Mouse (Mus musculus): ENCODE measurements around the gene Mllt6. TPM values are rescaled to one million over a fixed set of nuclear protein-coding genes. Genes with fewer than 3 reads are reported as not detected.

Gene Mllt6
- polyA plus RNA-seq, 1 experiment from 2014 or later: 3.0 TPM

DNA sequence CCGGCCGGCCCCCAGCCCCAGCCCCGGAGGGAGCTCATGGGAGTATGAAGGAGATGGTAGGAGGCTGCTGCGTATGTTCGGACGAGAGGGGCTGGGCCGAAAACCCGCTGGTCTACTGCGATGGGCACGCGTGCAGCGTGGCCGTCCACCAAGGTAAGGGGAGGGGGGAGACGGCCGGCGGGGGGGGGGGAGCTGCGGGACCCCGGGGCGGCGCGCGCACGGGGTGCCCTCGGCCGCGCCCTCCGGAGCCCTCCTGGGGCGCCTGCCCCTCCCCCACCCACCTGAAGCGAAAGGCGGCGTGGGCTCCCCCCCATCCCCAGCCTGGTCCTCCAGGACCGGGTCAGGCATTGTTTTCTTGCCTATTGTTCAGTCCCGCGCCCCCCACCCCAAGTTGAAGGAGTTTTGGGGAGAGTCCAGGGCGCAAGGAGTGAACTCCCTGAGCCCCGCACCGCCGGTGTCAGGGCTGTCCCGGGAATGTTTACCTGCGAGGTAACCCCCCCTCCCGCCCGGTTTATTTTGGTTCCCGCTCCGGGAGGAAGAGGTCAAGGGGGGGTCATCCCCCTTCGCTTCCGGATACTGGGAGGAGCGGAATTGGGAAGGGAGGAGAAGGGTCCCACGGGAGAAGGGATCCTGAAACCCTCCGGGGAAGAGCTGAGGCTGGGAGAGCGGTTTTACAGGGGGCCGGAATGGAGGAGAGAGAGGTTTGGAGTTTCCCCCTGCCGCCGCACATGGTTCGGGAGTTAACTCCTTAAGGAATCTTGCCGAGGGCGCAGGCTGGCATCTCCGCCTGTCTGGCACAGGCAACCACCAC lies 519 bp downstream of the Mllt6 start:
- Histone ChIP-seq H3K36me3 (peaks cover 31% of the 10 kb centered on the region), H3K9me3 (no peaks in the 10 kb centered on the region), H3K9ac (peak overlapping the region; percentile 91), H3K27me3 (replicated peaks) (peaks cover 20% of the 10 kb centered on the region), H3K4me2 (replicated peaks) (peak overlapping the region; percentile 85), H3K27ac (peak overlapping the region; percentile 53; the same call in 1 of the 2 replicates), H3K4me3 (peak overlapping the region; percentile 95), H3K4me1 (peaks cover 46% of the 10 kb centered on the region)
- ATAC-seq (ENCODE audit: low FRiP score, low read depth): peak; percentile 11; the same call in 1 of the 2 replicates
- WGBS: under 1% methylated on average over 30 of the region's 57 CpGs

DNA sequence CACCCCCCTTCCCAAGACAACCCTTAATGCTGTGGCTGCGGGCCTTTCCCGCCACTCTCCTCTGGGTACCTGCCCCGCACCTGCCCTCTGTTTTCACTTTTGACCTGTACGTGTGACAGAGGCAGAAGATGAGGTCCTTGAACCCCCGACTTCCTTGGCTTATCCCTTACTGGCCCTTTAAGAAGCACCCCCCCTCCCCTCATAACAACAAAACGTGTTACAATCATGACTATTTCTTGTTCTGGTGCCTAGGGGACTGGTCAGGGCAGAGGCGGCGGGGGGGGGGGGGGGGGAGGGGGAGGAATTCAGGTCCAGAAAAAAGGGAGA lies 1.1 kb downstream of the Mllt6 start:
- H3K27ac ChIP-seq: no peak overlapping the region
- H3K4me1 ChIP-seq: peaks cover 44% of the 10 kb centered on the region
- H3K27me3 ChIP-seq (replicated peaks): peaks cover 20% of the 10 kb centered on the region
- ATAC-seq (ENCODE audit: low FRiP score, low read depth): no peak
- peak overlapping the region; percentile 85 for H3K4me2 ChIP-seq (replicated peaks)
- H3K36me3 ChIP-seq: peaks cover 37% of the 10 kb centered on the region
- peak overlapping the region; percentile 91 for H3K9ac ChIP-seq
- no peaks in the 10 kb centered on the region for H3K9me3 ChIP-seq
- 0% methylated on average over 6 of the region's 8 CpGs for WGBS
- peak overlapping the region; percentile 95 for H3K4me3 ChIP-seq

DNA sequence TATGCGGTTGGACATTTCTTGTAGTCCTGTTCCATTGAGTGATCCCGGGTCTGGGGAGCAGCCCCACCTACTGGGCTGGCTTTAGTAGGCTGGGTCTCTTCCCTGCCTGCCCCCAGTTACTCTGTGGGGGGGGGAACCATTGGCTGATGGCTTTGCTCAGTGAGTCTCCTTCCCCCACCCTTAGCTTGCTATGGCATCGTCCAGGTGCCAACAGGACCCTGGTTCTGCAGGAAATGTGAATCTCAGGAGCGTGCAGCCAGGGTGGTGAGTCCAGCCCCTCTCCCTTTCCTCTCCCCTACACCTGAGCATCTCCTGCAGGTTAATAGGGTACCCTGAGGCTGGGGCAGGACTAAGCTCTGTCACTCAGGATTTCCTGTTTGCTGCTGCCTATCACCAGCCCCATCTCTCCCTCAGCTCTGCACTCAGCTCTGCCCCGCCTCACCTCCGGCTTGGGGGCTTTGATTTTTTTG lies 1.6 kb downstream of the Mllt6 start:
- no peak for ATAC-seq (ENCODE audit: low FRiP score, low read depth)
- Histone ChIP-seq H3K9me3 (no peaks in the 10 kb centered on the region), H3K4me3 (peak overlapping the region; percentile 95), H3K27ac (no peak overlapping the region), H3K27me3 (replicated peaks) (peaks cover 20% of the 10 kb centered on the region), H3K4me2 (replicated peaks) (peak overlapping the region; percentile 85), H3K36me3 (peaks cover 42% of the 10 kb centered on the region), H3K4me1 (peaks cover 46% of the 10 kb centered on the region), H3K9ac (no peak overlapping the region; the same call in 1 of the 2 replicates)
- 43% methylated on average over 6 of the region's 6 CpGs for WGBS

DNA sequence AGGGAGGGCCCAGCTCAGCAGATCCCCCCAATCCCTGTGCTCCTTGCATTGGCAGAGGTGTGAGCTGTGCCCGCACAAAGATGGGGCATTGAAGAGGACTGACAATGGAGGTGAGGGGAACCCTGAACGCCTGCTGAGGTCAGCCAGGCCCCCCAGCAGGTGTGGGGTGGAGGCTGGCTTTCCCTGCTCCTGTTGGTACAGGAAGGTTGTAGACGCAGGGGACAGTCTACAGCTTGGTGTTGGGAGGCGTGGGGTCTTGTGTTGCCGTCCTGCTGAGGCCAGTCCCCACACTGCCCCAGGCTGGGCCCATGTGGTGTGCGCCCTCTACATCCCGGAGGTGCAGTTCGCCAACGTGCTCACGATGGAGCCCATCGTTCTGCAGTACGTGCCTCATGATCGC lies 2.2 kb downstream of the Mllt6 start:
- H3K36me3 ChIP-seq: peaks cover 48% of the 10 kb centered on the region
- H3K9ac ChIP-seq: no peak overlapping the region
- peaks cover 20% of the 10 kb centered on the region for H3K27me3 ChIP-seq (replicated peaks)
- 92% methylated on average over 13 of the region's 13 CpGs for WGBS
- H3K4me3 ChIP-seq: no peak overlapping the region; the same call in 1 of the 2 replicates
- no peak overlapping the region for H3K27ac ChIP-seq
- ATAC-seq (ENCODE audit: low FRiP score, low read depth): no peak
- H3K4me2 ChIP-seq (replicated peaks): peak overlapping the region; percentile 85
- no peaks in the 10 kb centered on the region for H3K9me3 ChIP-seq
- H3K4me1 ChIP-seq: peaks cover 44% of the 10 kb centered on the region

DNA sequence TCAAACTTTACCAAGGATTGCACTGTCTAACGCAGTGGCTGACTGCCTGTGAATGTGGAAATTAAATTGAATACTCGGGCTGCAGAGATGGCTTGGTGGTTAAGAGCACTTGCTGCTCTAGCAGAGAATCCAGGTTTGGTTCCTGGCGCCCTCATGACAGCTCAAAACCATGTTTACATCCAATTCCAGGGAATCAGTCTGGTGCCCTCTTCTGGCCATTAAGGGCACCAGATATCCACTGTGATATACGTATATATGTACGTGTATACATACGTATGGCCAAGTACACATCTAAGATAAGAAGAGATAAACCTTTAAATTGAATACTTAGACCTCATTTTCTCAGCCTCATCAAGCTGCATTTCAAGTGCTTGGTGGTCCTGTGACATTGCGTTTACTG lies 3.0 kb downstream of the Mllt6 start:
- 94% methylated on average over 7 of the region's 7 CpGs for WGBS
- ATAC-seq (ENCODE audit: low FRiP score, low read depth): no peak
- Histone ChIP-seq H3K9me3 (no peaks in the 10 kb centered on the region), H3K27me3 (replicated peaks) (peaks cover 14% of the 10 kb centered on the region), H3K4me3 (no peak overlapping the region), H3K27ac (no peak overlapping the region), H3K4me2 (replicated peaks) (no peak overlapping the region), H3K9ac (no peak overlapping the region), H3K36me3 (peaks cover 56% of the 10 kb centered on the region), H3K4me1 (peaks cover 36% of the 10 kb centered on the region)

DNA sequence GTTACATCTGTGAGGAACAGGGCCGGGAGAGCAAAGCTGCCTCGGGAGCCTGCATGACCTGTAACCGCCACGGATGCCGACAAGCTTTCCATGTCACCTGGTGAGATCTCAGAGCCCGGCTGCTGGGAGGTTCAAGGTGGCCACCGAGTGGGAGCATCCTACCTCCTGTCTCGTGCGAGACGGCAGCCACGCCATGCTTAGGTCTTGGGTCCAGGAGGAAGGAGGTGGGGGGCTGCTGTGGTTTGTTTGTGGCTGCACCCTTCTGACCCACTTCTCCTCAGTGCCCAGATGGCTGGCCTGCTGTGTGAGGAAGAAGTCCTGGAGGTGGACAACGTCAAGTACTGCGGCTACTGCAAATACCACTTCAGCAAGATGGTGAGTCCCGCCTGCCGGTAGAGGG lies 3.6 kb downstream of the Mllt6 start:
- Histone ChIP-seq H3K9me3 (no peaks in the 10 kb centered on the region), H3K36me3 (peaks cover 62% of the 10 kb centered on the region), H3K4me2 (replicated peaks) (no peak overlapping the region), H3K4me3 (no peak overlapping the region), H3K9ac (no peak overlapping the region), H3K4me1 (peaks cover 33% of the 10 kb centered on the region), H3K27me3 (replicated peaks) (peaks cover 8% of the 10 kb centered on the region), H3K27ac (no peak overlapping the region)
- ATAC-seq (ENCODE audit: low FRiP score, low read depth): no peak
- 93% methylated on average over 15 of the region's 15 CpGs for WGBS

DNA sequence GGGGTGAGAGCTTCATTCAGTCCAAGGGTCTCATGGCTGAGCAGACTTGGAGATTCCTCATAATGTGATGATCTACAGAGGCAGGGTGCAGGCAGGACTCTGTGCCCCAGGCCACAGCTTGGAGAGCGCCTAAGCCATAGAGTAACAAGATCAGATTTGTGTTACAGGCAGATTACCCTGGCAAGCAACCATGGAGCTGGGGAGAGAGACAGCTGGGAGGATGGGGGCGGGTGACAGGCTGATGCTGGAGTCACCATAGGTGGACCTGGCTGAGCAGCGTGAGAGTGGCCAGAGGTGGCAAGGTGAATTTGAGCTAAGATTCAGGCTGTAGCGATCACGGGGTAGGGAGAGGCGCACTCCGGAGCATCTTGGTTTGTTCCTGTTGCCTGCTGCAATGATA lies 4.9 kb downstream of the Mllt6 start:
- no peak for ATAC-seq (ENCODE audit: low FRiP score, low read depth)
- Histone ChIP-seq H3K4me2 (replicated peaks) (no peak overlapping the region), H3K9ac (no peak overlapping the region), H3K4me1 (peaks cover 22% of the 10 kb centered on the region), H3K36me3 (peaks cover 76% of the 10 kb centered on the region), H3K27ac (no peak overlapping the region), H3K9me3 (no peaks in the 10 kb centered on the region), H3K4me3 (no peak overlapping the region), H3K27me3 (replicated peaks) (no peaks in the 10 kb centered on the region)
- 94% methylated on average over 7 of the region's 7 CpGs for WGBS

DNA sequence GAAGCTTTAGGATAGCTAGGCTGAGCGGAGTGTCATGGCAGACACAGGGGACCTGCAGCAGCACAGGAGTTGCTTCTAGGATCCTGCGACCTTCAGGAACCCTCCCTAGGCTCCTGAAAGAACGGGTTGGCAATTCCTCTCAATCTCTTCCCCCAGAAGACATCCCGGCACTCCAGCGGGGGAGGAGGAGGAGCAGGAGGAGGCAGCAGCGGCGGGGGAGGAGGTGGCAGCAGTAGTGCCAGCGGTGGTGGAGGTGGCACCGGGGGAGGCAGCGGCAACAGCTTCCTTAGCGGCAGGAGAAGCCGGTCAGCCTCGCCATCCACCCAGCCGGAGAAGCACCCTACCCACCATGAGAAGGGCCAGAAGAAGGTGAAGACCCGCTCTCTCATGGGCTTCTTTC lies 6.1 kb downstream of the Mllt6 start:
- Histone ChIP-seq H3K4me3 (no peak overlapping the region), H3K4me2 (replicated peaks) (no peak overlapping the region), H3K4me1 (peaks cover 19% of the 10 kb centered on the region), H3K27me3 (replicated peaks) (no peaks in the 10 kb centered on the region), H3K9me3 (no peaks in the 10 kb centered on the region), H3K36me3 (peaks cover 87% of the 10 kb centered on the region), H3K9ac (0 out of 2 replicates have a peak overlapping the region, but pooled peaks have one; percentile 29), H3K27ac (no peak overlapping the region)
- WGBS: 66% methylated on average over 15 of the region's 15 CpGs
- no peak for ATAC-seq (ENCODE audit: low FRiP score, low read depth)

DNA sequence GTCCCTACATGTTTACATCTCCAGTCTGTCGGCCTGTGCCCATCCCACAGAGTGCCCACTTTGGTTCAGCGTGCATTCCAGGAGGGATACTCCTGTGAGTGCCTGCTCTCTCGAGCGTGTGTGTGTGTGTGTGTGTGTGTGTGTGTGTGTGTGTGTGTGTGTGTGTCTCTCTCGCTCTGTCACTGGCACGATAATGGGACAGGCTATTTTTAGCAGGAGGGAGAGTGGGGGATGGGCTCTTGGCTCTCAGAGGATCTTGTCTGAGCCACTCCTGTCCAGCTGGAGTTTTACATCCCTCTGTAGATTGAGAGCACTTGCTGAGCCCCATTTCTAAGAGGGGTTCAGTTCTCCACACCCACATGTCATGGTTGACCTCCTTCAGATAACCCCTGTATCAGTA lies 6.6 kb downstream of the Mllt6 start:
- no peak overlapping the region for H3K27ac ChIP-seq
- H3K36me3 ChIP-seq: peaks cover 92% of the 10 kb centered on the region
- no peaks in the 10 kb centered on the region for H3K9me3 ChIP-seq
- H3K4me3 ChIP-seq: no peak overlapping the region
- ATAC-seq (ENCODE audit: low FRiP score, low read depth): no peak
- H3K4me2 ChIP-seq (replicated peaks): no peak overlapping the region
- 50% methylated on average over 6 of the region's 6 CpGs for WGBS
- H3K27me3 ChIP-seq (replicated peaks): no peaks in the 10 kb centered on the region
- no peak overlapping the region for H3K9ac ChIP-seq
- H3K4me1 ChIP-seq: peaks cover 14% of the 10 kb centered on the region

DNA sequence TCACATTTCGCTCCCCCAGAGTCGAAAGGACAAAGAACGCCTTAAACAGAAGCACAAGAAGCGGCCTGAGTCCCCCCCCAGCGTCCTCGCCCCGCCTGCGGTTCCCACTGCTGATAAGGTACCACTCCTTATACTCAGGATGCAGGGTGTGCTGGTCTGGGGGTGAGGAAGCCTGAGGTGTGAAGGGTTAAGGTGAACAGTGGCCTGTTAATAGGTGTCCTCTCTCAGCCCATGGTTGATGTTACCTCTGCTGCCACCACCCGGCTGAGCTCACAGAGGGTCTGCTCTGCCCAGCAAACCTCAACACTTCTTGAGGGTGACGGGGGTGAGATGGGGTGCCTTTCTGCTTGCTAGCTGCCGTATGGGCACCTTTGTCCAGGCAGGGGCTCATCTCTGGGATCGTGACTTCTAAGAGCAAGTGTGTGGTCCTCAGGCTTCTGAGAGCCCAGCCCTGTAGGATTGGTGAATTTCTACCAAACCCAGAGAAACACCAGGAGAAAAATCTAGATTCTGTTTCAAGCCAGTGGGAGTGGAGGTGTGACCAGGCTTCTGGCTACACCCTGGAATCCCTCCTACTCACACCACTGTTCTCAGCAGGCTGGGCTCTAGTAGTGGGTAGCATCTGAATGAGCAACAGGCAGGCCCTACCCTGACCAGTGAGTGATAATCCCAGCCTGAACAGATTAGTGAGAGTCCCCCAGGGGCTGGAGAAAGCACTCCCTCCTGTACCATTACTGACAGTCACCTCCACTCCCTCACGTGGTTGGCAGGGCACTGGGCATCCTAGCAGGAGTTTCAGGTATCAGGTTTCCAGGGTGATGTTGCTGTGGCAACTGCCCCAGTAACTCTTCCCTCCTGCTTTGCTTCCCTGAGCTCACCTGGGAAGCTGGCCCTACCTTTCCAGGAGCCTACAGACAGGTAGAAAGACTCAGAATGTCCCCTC lies 7.3 kb downstream of the Mllt6 start:
- H3K4me2 ChIP-seq (replicated peaks): no peak overlapping the region
- H3K27me3 ChIP-seq (replicated peaks): no peaks in the 10 kb centered on the region
- no peak for ATAC-seq (ENCODE audit: low FRiP score, low read depth)
- H3K9ac ChIP-seq: no peak overlapping the region
- peaks cover 96% of the 10 kb centered on the region for H3K36me3 ChIP-seq
- no peak overlapping the region for H3K27ac ChIP-seq
- no peak overlapping the region for H3K4me3 ChIP-seq
- WGBS: 81% methylated on average over 13 of the region's 13 CpGs
- peaks cover 7% of the 10 kb centered on the region; the same call in 1 of the 2 replicates for H3K4me1 ChIP-seq
- H3K9me3 ChIP-seq: no peaks in the 10 kb centered on the region

DNA sequence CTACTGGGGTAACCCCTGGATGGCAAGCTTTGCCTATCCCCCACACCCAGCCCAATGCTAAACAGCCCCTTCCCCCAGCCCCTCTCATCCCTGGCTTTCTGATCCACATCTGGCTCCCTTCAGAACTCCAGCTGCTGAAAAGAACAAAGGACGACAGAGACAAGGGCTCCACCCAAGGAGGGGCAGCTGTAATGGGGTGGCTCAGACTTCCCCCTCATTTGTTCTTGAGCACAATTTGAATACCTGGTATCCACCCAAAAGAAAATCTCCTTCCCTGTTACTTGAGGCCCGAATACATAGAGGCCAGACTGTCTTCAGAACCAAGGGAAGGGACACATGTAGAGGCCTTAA lies 7.9 kb downstream of the Mllt6 start:
- peaks cover 96% of the 10 kb centered on the region for H3K36me3 ChIP-seq
- no peak for ATAC-seq (ENCODE audit: low FRiP score, low read depth)

DNA sequence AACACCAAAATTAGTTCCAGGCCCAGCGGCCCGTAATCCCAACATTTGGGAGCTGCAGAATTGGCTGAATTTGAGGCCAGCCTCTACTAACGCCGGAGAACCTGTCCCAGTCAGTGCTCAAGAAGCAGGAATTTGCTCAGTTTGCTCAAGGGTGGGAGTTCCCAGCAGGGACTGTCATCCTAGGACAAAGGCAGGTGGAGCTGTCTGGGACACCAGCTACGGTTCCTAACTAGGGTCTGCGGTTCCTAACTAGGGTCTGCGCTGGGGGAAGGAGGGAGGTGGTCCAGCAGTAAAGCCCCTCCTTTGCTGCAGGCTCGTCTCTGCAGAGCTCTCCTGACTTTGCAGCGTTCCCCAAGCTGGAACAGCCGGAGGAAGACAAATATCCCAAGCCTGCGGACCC lies 9.9 kb downstream of the Mllt6 start:
- H3K36me3 ChIP-seq: peaks cover 99% of the 10 kb centered on the region
- 86% methylated on average over 11 of the region's 11 CpGs for WGBS
- no peak for ATAC-seq (ENCODE audit: low FRiP score, low read depth)
- H3K9me3 ChIP-seq: no peaks in the 10 kb centered on the region
- no peak overlapping the region for H3K27ac ChIP-seq
- H3K4me1 ChIP-seq: peaks cover 13% of the 10 kb centered on the region; the same call in 1 of the 2 replicates
- no peak overlapping the region for H3K4me2 ChIP-seq (replicated peaks)
- H3K9ac ChIP-seq: no peak overlapping the region
- H3K4me3 ChIP-seq: no peak overlapping the region
- no peaks in the 10 kb centered on the region for H3K27me3 ChIP-seq (replicated peaks)

More for the DNA sequence above, 7.9 kb downstream of the Mllt6 start:
- H3K27me3 ChIP-seq (replicated peaks): no peaks in the 10 kb centered on the region
- WGBS: 43% methylated on average over 2 of the region's 2 CpGs
- H3K9me3 ChIP-seq: no peaks in the 10 kb centered on the region
- H3K4me1 ChIP-seq: peaks cover 6% of the 10 kb centered on the region; the same call in 1 of the 2 replicates
- H3K4me2 ChIP-seq (replicated peaks): no peak overlapping the region
- no peak overlapping the region for H3K9ac ChIP-seq
- H3K27ac ChIP-seq: no peak overlapping the region
- H3K4me3 ChIP-seq: no peak overlapping the region
